Mouse (Mus musculus) liver, embryonic 13.5 days (tissue): ENCODE data around the gene Ssr3. TPM values are rescaled to one million over a fixed set of nuclear protein-coding genes. Genes with fewer than 3 reads are reported as not detected.

Experiments used
- ATAC-seq: fragments of 200-750 bp; cut with Nextera tagmentation; 2 replicates; pipeline ENCODE4 v1.8.0; 2017; ENCODE audit warnings: low read depth, mild to moderate bottlenecking, moderate number of reproducible peaks, moderate library complexity
- DNase-seq: peaks from one replicate; pipeline ENCODE4 v3.0.0; 2022
- H3K27ac ChIP-seq: fragments of 300-500 bp; sonication (generic); 2 replicates; pipeline ENCODE4 v1.5.1; 2015; ENCODE audit warnings: moderate library complexity, mild to moderate bottlenecking, inconsistent platforms
- H3K27me3 ChIP-seq: fragments of 300-500 bp; sonication (generic); 2 replicates; pipeline ENCODE4 v1.6.1; 2015; ENCODE audit warnings: mild to moderate bottlenecking, inconsistent platforms
- H3K36me3 ChIP-seq: fragments of 300-500 bp; sonication (generic); 2 replicates; pipeline ENCODE4 v1.6.1; 2015; ENCODE audit warnings: mild to moderate bottlenecking, inconsistent platforms
- H3K4me1 ChIP-seq: fragments of 300-500 bp; sonication (generic); replicated peaks from 2 replicates; pipeline ENCODE4 v1.6.1; 2015; ENCODE audit warnings: inconsistent platforms
- H3K4me2 ChIP-seq: fragments of 300-500 bp; sonication (generic); 2 replicates; pipeline ENCODE4 v1.6.1; 2015; ENCODE audit warnings: inconsistent platforms, mild to moderate bottlenecking, moderate library complexity
- H3K4me3 ChIP-seq: fragments of 300-500 bp; sonication (generic); replicated peaks from 2 replicates; pipeline ENCODE4 v1.5.1; 2015; ENCODE audit warnings: mild to moderate bottlenecking, inconsistent platforms
- H3K9ac ChIP-seq: fragments of 300-500 bp; sonication (generic); 2 replicates; pipeline ENCODE4 v1.6.1; 2015; ENCODE audit warnings: mild to moderate bottlenecking, inconsistent platforms
- H3K9me3 ChIP-seq: fragments of 300-500 bp; sonication (generic); replicated peaks from 2 replicates; pipeline ENCODE4 v1.6.1; 2016; ENCODE audit warnings: inconsistent platforms
- WGBS: fragments of 180-500 bp; shearing (Covaris S2); methylation state at CpG from one replicate; pipeline ENCODE4 v1.1.7; 2015; ENCODE audit not compliant: insufficient replicate concordance; 5-methylcytosine and 5-hydroxymethylcytosine counted together
- polyA plus RNA-seq: library from polyadenylated mRNA; unstranded; fragments of >200 nt; fragmentation: Nextera tagmentation; extraction: Ambion mirVana; gene quantifications from 2 replicates; pipeline ENCODE4 v1.2.1, GENCODE M21; 2015

The Ssr3 gene
- polyA plus RNA-seq = 113 and 147 TPM in 2 replicates

DNA sequence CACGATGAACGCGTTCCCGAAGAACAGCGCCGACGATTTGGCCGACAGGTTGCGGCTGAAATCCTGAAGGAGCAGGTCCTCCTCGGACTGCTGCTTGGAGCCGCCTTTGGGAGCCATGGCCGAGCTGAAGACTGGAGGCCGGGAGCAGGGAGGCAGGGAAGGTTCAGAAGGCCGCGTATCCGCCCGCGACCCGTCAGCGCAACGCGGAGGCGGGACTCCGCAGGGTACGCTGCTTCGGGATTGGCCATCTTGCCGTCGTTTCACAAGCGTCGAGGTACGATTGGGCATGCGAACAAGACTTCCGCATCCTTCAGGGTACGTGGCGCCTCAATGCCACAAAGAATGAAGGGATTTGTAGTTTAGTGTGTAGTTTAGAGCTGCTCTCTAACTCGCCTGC, at the start of gene Ssr3:
Gene Ssr3 (minus strand): TSS at position 203 of the 397 bp plus-strand sequence.
- under 1% methylated on average over 36 of the region's 36 CpGs for WGBS
- peak within 1 kb of the TSS; percentile 79 for H3K27ac ChIP-seq
- H3K36me3 ChIP-seq = peaks cover 27% of the 10 kb centered on the region
- peak within 1 kb of the TSS; percentile 83 for H3K4me3 ChIP-seq
- ATAC-seq = peak; percentile 98
- no peaks in the 10 kb centered on the region for H3K27me3 ChIP-seq
- DNase-seq = peak; percentile 93
- H3K9ac ChIP-seq = peak within 1 kb of the TSS; percentile 88
- H3K4me1 ChIP-seq = peaks cover 11% of the 10 kb centered on the region
- peak within 1 kb of the TSS; percentile 84 for H3K4me2 ChIP-seq
- H3K9me3 ChIP-seq = no peaks in the 10 kb centered on the region

DNA sequence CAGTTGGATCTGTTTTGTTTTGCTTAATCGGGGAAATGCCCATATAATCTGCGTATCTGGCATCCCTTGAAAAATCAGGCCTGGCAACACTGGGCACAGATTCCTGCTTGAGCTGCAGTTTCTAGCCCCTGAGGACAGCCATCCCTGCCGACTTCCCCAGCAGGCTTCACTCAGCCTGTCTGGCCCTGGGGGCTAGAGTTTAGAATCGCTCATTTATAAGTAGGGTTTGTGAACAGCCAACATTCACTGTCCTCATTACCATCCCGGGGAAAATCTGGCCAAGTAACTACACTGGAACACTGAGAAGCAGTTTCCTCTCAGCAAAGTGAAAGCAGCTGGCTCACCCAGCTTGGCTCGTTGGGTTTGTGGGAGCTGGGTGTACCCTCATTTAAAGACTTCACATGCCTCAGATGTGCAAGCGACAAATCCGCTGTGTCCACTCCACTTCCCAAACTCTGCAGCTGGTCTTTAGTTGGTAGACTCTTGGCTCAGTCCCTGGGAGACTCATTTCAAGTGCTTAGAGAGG, 49.2 kb upstream of the Ssr3 start:
- no peaks in the 10 kb centered on the region for H3K9me3 ChIP-seq
- H3K4me2 ChIP-seq = no peak overlapping the region
- DNase-seq (no peak), ATAC-seq (no peak)
- no peak overlapping the region for H3K27ac ChIP-seq
- no peaks in the 10 kb centered on the region for H3K36me3 ChIP-seq
- no peaks in the 10 kb centered on the region for H3K4me1 ChIP-seq
- H3K9ac ChIP-seq = no peak overlapping the region
- no peak overlapping the region for H3K4me3 ChIP-seq
- WGBS = 64% methylated on average over 8 of the region's 8 CpGs
- no peaks in the 10 kb centered on the region for H3K27me3 ChIP-seq

DNA sequence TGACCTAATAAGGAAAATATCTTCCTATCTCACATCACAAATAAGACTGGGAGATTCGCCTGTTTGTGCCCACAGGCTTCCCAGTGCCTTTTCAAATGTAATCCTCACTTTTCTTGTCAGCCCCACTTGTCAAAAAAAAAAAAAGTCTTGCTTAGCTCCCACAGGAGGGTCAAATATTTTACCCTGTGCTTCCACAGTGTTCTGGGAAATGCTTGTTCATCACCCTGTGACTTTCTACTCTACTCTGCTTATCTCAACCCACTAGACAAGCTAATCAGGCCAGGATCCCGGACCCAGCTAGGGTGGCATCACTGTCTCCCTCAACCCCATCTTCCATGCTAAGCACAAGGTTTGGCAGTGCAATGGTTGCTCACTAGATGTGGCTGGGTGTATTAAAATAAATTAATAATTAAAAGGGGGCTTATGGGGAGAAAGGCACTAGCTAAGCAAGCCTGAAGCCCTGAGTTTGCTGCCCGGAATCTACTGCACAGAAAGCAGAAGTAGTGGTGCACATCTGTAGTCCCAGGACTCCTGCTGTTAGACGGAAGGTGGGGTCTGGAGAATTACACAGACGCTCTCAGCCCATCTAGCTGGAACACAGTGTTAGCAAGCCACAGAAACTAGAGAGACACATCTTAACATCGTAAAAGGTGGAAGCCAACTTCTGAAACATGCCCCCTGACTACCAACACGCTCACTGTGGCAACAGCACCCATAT, 46.2 kb upstream of the Ssr3 start:
- ATAC-seq (no peak), DNase-seq (no peak)
- no peaks in the 10 kb centered on the region for H3K27me3 ChIP-seq
- 29% methylated on average over 7 of the region's 7 CpGs for WGBS
- H3K9ac ChIP-seq = no peak overlapping the region
- no peak overlapping the region for H3K27ac ChIP-seq
- no peak overlapping the region for H3K4me3 ChIP-seq
- H3K36me3 ChIP-seq = no peaks in the 10 kb centered on the region
- H3K4me2 ChIP-seq = no peak overlapping the region
- H3K4me1 ChIP-seq = no peaks in the 10 kb centered on the region
- no peaks in the 10 kb centered on the region for H3K9me3 ChIP-seq

DNA sequence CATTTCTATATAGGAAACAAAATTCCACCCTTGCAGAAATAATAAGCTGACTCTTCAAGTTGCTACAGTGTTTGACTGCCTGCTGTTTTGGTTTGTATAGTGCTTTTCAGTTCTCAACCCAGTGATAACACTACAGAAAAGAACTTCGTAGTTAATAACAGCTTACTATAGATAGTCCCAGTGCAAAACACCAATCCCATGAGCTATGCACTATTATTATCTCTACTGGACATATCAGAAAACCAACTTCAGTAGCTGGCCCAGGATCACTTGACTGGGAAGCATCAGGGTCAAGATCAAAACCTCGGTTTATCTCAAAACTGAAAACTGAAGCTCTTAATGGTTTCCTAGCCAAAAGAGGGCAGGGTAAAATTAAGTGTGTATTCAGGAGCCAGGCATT, 43.4 kb upstream of the Ssr3 start:
- Histone ChIP-seq H3K4me2 (no peak overlapping the region), H3K27ac (no peak overlapping the region), H3K4me3 (no peak overlapping the region), H3K4me1 (no peaks in the 10 kb centered on the region), H3K36me3 (no peaks in the 10 kb centered on the region), H3K9ac (no peak overlapping the region), H3K27me3 (no peaks in the 10 kb centered on the region), H3K9me3 (no peaks in the 10 kb centered on the region)
- ATAC-seq = no peak
- no peak for DNase-seq
- 42% methylated on average over 2 of the region's 2 CpGs for WGBS

DNA sequence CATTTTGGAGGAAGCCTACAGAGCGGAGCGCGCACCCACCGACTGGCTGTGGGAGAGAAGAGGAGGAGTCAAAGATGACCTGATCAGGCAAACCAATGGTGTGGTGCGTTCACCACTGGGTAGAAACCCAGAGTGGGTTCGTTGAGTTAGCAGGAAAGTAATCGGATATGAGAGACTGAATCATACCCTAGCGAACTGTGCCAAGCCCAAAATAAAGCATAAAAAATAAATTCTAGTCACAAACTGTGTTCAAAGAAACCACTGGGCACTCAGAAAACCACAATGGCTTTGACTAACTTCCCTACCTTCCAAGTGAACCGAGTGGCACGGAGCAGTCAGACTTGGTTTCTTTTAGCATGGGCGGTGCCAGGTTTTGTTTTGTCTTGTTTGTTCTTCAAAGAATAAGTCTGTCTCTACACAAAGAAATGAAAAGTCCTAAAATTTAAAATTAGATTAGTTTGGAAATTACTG, 42.7 kb upstream of the Ssr3 start:
- Histone ChIP-seq H3K36me3 (no peaks in the 10 kb centered on the region), H3K4me1 (no peaks in the 10 kb centered on the region), H3K4me2 (no peak overlapping the region), H3K27ac (no peak overlapping the region), H3K9ac (no peak overlapping the region), H3K4me3 (no peak overlapping the region), H3K27me3 (no peaks in the 10 kb centered on the region), H3K9me3 (no peaks in the 10 kb centered on the region)
- WGBS = 68% methylated on average over 11 of the region's 11 CpGs
- ATAC-seq (no peak), DNase-seq (no peak)

DNA sequence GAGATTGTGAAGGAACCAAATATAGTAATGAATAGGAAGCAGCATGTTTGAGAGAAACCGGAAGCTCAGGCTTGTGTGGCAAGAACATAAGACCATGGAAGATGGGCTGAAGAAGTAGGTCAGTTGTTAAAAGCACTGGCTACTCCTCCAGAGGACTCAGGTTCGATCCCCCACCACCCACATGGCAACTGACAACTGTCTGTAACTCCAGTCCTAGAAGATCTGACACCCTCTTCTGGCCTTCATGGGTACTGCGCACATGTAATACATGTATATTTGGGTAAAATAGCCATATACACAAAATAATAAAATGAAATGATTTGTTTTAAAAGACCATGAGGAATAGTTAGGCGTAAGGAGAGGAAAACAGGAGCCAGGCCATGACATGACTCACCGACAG, 39.8 kb upstream of the Ssr3 start:
- 72% methylated on average over 5 of the region's 5 CpGs for WGBS
- Histone ChIP-seq H3K4me3 (no peak overlapping the region), H3K9ac (no peak overlapping the region), H3K4me1 (no peaks in the 10 kb centered on the region), H3K27me3 (no peaks in the 10 kb centered on the region), H3K4me2 (no peak overlapping the region), H3K9me3 (no peaks in the 10 kb centered on the region), H3K36me3 (no peaks in the 10 kb centered on the region), H3K27ac (no peak overlapping the region)
- ATAC-seq = no peak
- no peak for DNase-seq

DNA sequence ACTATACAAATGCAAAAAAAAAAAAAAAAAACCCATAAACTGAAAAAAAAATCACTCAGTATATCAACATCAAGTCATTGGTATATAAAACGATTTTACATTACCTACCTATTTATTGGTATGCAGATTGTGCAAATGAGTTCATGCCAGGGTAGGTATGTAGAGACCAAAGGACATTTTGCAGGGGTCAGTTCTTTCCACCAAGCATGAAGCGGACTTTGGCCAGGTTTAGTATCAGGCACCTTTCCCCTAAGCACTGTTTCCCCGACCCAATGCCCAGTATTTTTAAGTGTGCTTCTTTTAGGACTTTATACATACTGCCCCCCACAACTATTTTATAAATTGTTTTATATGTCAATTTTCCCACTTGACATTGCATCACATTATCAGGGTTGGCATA, 27.3 kb upstream of the Ssr3 start:
- Histone ChIP-seq H3K4me1 (no peaks in the 10 kb centered on the region), H3K4me2 (no peak overlapping the region), H3K9ac (no peak overlapping the region), H3K27me3 (no peaks in the 10 kb centered on the region), H3K27ac (no peak overlapping the region), H3K4me3 (no peak overlapping the region), H3K36me3 (no peaks in the 10 kb centered on the region), H3K9me3 (no peaks in the 10 kb centered on the region)
- no peak for ATAC-seq
- DNase-seq = no peak
- WGBS = 67% methylated on average over 3 of the region's 3 CpGs

DNA sequence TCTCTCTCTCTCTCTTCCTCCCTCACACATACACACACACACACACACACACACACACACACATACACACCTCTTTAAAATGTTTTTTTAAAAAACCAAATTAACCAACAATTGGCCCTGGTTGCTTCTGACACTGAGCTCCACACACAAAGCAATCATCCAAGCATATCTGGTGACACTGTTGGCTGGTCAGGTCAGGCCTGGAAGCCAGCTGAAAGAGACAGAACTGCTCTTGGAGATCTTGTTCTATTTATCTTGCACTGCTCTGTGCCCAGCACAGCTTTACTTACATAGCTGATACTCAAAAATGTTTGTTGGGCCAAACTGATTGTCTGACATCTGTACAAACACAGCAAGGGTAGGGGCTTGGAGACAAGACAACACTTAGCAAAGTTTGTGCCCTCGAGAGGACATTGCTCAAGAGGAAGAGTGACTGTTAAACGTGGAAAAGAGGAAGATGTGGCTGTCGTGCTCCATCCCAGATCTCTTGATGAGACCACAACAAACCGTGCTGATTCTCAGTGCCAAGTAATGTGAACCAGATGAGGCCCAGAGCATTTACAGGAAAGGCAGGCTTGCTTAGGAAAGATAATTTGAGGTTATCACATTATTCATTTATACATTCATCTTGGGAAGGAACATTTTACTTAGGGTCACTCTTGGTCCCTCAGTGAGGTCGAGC, 25.6 kb upstream of the Ssr3 start:
- Histone ChIP-seq H3K4me1 (no peaks in the 10 kb centered on the region), H3K4me2 (no peak overlapping the region), H3K36me3 (no peaks in the 10 kb centered on the region), H3K4me3 (no peak overlapping the region), H3K27me3 (no peaks in the 10 kb centered on the region), H3K9me3 (no peaks in the 10 kb centered on the region), H3K27ac (no peak overlapping the region), H3K9ac (no peak overlapping the region)
- no peak for ATAC-seq
- DNase-seq = no peak
- WGBS = 16% methylated on average over 5 of the region's 5 CpGs

DNA sequence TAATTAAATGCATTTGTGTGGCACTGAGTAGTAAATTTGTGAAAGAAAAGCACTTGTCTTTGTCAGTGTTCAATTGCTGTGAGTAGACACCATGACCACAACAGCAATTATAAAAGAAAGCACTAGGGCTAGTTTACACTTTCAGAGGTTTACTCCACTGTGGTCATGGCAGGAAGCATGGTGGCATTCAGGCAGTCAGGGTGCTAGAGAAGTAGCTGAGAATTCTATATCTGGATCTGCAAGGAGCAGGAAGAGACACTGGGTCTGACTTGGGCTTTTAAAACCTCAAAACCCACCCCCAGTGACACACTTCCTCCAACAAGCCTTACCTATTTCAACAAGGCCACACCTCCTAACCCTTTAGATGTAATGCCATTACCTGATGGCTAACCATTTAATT, 24.1 kb upstream of the Ssr3 start:
- Histone ChIP-seq H3K27ac (no peak overlapping the region), H3K4me2 (no peak overlapping the region), H3K4me1 (no peaks in the 10 kb centered on the region), H3K27me3 (no peaks in the 10 kb centered on the region), H3K36me3 (no peaks in the 10 kb centered on the region), H3K9ac (no peak overlapping the region), H3K4me3 (no peak overlapping the region), H3K9me3 (peaks cover 4% of the 10 kb centered on the region; the same call in 1 of the 2 replicates)
- DNase-seq (no peak), ATAC-seq (no peak)

DNA sequence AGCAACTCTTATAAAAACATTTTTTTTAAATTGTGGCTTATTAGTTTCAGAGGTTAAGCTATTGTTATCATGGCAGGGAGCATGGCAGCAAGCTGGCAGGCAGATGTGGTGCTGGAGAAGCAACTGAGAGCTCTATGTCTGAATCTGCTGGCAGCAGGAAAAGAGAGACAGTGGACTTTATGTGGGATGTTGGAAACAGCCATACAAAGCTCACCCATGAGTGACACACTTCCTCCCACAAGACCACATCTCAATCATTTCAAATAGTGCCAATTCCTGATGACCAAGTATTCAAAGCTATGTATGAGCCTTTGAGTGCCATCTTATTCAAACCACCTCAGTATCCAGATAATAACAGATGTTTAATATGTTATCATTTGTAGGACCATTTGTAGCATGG, 15.5 kb upstream of the Ssr3 start:
- Histone ChIP-seq H3K4me3 (no peak overlapping the region), H3K27me3 (no peaks in the 10 kb centered on the region), H3K9me3 (peaks cover 4% of the 10 kb centered on the region; the same call in 1 of the 2 replicates), H3K4me2 (no peak overlapping the region), H3K27ac (no peak overlapping the region), H3K9ac (no peak overlapping the region), H3K4me1 (no peaks in the 10 kb centered on the region), H3K36me3 (no peaks in the 10 kb centered on the region)
- ATAC-seq (no peak), DNase-seq (no peak)

DNA sequence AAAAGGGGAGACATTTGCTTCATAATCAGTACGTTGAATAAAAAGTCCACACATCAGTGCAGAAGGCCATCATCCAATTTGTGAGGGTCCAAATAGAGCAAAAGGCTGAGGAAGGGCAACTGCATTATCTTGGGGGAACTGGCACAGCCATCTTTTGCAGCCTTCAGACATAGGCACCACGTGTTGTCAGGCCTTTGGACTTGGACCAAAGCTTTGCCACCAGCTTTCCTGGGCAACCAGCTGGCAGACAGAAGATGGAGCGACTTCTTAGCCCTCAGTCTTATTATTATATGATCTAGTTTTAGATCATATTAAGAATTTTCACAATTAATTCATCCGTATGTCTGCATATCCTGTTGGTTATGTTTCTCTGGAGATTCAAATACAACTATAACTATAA, 13.4 kb upstream of the Ssr3 start:
- H3K27ac ChIP-seq = no peak overlapping the region
- no peak overlapping the region for H3K9ac ChIP-seq
- DNase-seq = no peak
- H3K9me3 ChIP-seq = no peaks in the 10 kb centered on the region
- no peak for ATAC-seq
- H3K36me3 ChIP-seq = no peaks in the 10 kb centered on the region
- H3K4me1 ChIP-seq = no peaks in the 10 kb centered on the region
- 53% methylated on average over 4 of the region's 4 CpGs for WGBS
- H3K4me3 ChIP-seq = no peak overlapping the region
- no peaks in the 10 kb centered on the region for H3K27me3 ChIP-seq
- no peak overlapping the region for H3K4me2 ChIP-seq

DNA sequence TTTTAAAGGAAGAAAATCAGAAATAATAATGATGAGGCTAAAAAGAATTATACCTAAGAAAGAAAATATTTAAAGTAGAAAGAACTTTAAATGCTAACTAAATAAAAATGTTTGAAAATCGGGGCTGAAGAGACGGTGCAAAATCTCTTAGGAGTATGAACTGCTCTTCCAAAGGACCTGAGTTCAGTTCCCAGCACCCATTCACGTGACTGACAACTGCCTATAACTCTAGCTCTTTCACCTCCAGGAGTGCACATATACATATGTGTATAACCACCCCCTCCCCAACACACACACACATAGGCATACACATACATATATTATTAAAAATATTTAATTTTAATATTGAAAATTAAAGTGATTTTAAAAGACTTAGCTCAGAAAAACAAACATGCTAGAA, 5.1 kb upstream of the Ssr3 start:
- DNase-seq (no peak), ATAC-seq (no peak)
- no peaks in the 10 kb centered on the region for H3K27me3 ChIP-seq
- 70% methylated on average over 3 of the region's 3 CpGs for WGBS
- H3K4me2 ChIP-seq = no peak overlapping the region
- no peak overlapping the region for H3K27ac ChIP-seq
- H3K4me1 ChIP-seq = no peaks in the 10 kb centered on the region
- H3K36me3 ChIP-seq = no peaks in the 10 kb centered on the region
- H3K9me3 ChIP-seq = no peaks in the 10 kb centered on the region
- H3K9ac ChIP-seq = no peak overlapping the region
- H3K4me3 ChIP-seq = no peak overlapping the region
